24 mouse cellular contexts compared by ENCODE assay signal in the genomic region with DNA sequence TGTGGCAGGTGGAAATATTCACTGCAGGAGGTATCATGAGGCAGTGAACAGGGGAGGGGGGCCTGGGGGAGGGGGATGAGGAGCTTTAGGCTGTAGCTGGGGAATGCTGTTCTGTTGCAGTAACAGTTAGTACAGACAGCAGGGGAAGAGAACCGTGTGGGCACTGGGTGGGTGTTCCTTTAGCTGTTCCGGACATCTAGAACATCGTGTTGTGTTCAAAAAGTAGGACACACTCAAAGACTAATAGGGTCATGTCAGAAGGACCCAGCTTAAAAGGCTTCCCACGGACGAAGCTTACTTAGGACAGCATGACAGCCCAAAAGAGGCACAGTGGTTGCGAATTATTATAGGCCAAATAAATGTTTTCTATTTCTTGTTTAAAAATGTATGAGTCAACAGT.
"Had no signal": no experiment of that assay in that cellular context is flagged by ENCODE, and none has a peak within 500 bp of the region (broad histone marks: within the 10 kb centered on the region; RNA-seq: fewer than 3 reads in every experiment).

No protein-coding gene starts in this region.

- DNase-seq: gastrocnemius, adult 2 months; gastrocnemius, postnatal 10 days; gastrocnemius, postnatal 25 days; heart, adult 2 months; heart, postnatal 10 days; heart, postnatal 4 days; kidney, adult 18-20 months; kidney, adult 8-10 months; kidney, postnatal 10 days; kidney, postnatal 25 days; kidney, postnatal 4 days; liver; liver, embryonic 13.5 days; liver, postnatal 0 days had no signal

- H3K27ac ChIP-seq: gastrocnemius, adult 2 months; heart, adult 2 months; heart, embryonic 10.5 days; hindbrain, embryonic 10.5 days; hindbrain, embryonic 12.5 days; hindbrain, embryonic 14.5 days; intestine, embryonic 15.5 days; left cerebral cortex, adult 2 months; limb, embryonic 10.5 days; limb, embryonic 12.5 days; liver, embryonic 13.5 days; liver, embryonic 15.5 days had no signal

- H3K4me3 ChIP-seq: gastrocnemius, adult 2 months; heart, adult 2 months; heart, embryonic 10.5 days; heart, embryonic 12.5 days; hindbrain, embryonic 10.5 days; hindbrain, embryonic 12.5 days; intestine, embryonic 15.5 days; left cerebral cortex, adult 2 months; limb, embryonic 10.5 days; limb, embryonic 12.5 days; liver, embryonic 13.5 days; liver, embryonic 15.5 days had no signal
